Mouse (Mus musculus) hindbrain, postnatal 0 days (tissue): ENCODE measurements at regions not wholly inside any gene's neighbourhood (a gene's known extent, or its start where the extent isn't known, plus 50 kb on each side); places are given as distances from the start of the nearest gene placed in this dataset.
A peak's percentile ranks its signal among the peaks of the same experiment; 100 is the strongest.

Experiments
- ATAC-seq: fragments of 200-750 bp; cut with Nextera tagmentation; 2 replicates; pipeline ENCODE4 v1.8.0; 2017; ENCODE audit warnings: mild to moderate bottlenecking, moderate TSS enrichment, moderate library complexity
- DNase-seq: peaks from one replicate; pipeline ENCODE4 v3.0.0-alpha.2; 2015; ENCODE audit warnings: low spot score
- H3K27ac ChIP-seq: fragments of 300-500 bp; sonication (generic); 2 replicates; pipeline ENCODE4 v1.5.1; 2014; ENCODE audit warnings: mild to moderate bottlenecking
- H3K27me3 ChIP-seq: fragments of 300-500 bp; sonication (generic); 2 replicates; pipeline ENCODE4 v1.6.1; 2014; ENCODE audit warnings: low read length, mixed read lengths; ENCODE audit not compliant: insufficient read depth
- H3K36me3 ChIP-seq: fragments of 300-500 bp; sonication (generic); 2 replicates; pipeline ENCODE4 v1.6.1; 2014; ENCODE audit warnings: low read length, mixed read lengths; ENCODE audit not compliant: insufficient read depth
- H3K4me1 ChIP-seq: fragments of 300-500 bp; sonication (generic); 2 replicates; pipeline ENCODE4 v1.6.1; 2014; ENCODE audit warnings: antibody characterized with exemption, low read length, mixed read lengths; ENCODE audit not compliant: insufficient read depth
- H3K4me2 ChIP-seq: fragments of 300-500 bp; sonication (generic); 2 replicates; pipeline ENCODE4 v1.6.1; 2014; ENCODE audit warnings: low read depth, mild to moderate bottlenecking, low read length, moderate library complexity, mixed read lengths
- H3K4me3 ChIP-seq: fragments of 300-500 bp; sonication (generic); 2 replicates; pipeline ENCODE4 v1.5.1; 2014; ENCODE audit warnings: low read length
- H3K9ac ChIP-seq: fragments of 300-500 bp; sonication (generic); replicated peaks from 2 replicates; pipeline ENCODE4 v1.6.1; 2014; ENCODE audit warnings: mild to moderate bottlenecking, low read length, moderate library complexity, mixed read lengths
- H3K9me3 ChIP-seq: fragments of 300-500 bp; sonication (generic); 2 replicates; pipeline ENCODE4 v1.6.1; 2016; ENCODE audit warnings: low read length, mixed read lengths
- CTCF ChIP-seq: IDR thresholded peaks from 2 replicates; pipeline ENCODE4 v1.5.1; 2016; ENCODE audit warnings: antibody characterized with exemption, control low read depth, low read depth
- WGBS: fragments of 180-500 bp; shearing (Covaris S2); extraction: QIAGEN DNeasy Blood & Tissue Kit; methylation state at CpG from one replicate; pipeline ENCODE4 v1.1.7; 2014; 5-methylcytosine and 5-hydroxymethylcytosine counted together

DNA sequence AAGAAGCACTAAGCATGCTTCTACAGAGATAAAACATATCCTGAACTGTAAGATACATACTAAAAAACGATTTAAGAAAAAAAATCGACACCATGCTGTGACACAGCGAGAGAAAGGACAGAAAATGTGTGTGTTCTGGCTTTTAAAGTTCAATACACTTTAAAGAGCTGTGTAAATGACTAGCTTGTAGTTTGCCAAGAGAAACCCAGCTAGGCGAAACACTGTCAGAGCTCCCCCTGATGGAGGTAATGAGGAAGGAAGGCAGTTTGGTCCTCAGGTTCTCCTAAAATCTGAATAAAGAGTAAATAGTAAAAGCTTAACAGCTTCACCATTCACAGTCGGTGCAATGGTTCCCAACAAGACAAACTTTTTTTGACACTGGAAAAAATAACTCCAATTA, 67.1 kb upstream of the Gabrg2 start:
- no peak overlapping the region for H3K4me3 ChIP-seq
- no peaks in the 10 kb centered on the region for H3K36me3 ChIP-seq
- ATAC-seq (no peak), DNase-seq (peak; percentile 75)
- no peak overlapping the region for H3K9ac ChIP-seq
- H3K27me3 ChIP-seq, result no peaks in the 10 kb centered on the region
- no peaks in the 10 kb centered on the region for H3K4me1 ChIP-seq
- H3K9me3 ChIP-seq, result no peaks in the 10 kb centered on the region
- H3K4me2 ChIP-seq, result peak overlapping the region; percentile 31; the same call in 1 of the 2 replicates
- TF ChIP-seq CTCF, result peak; percentile 71
- WGBS, result 8% methylated on average over 5 of the region's 5 CpGs
- H3K27ac ChIP-seq, result no peak overlapping the region

- no peak overlapping the region for H3K4me3 ChIP-seq
- H3K27ac ChIP-seq, result no peak overlapping the region
- DNase-seq, result no peak
- TF ChIP-seq CTCF, result no peak
- H3K27me3 ChIP-seq, result no peaks in the 10 kb centered on the region
- no peak overlapping the region for H3K4me2 ChIP-seq
- no peaks in the 10 kb centered on the region for H3K9me3 ChIP-seq
- H3K36me3 ChIP-seq, result no peaks in the 10 kb centered on the region
- WGBS, result 88% methylated on average over 1 of the region's 1 CpGs
- no peak for ATAC-seq
- no peak overlapping the region for H3K9ac ChIP-seq
- H3K4me1 ChIP-seq, result no peaks in the 10 kb centered on the region
Observed at GRCm38 (mm10) chr11:42051567-42051966, 50.9 kb upstream of the Gabrg2 start.
